Mouse (Mus musculus) hindbrain, embryonic 16.5 days (tissue): ENCODE measurements around the gene Lrrc47. TPM values are rescaled to one million over a fixed set of nuclear protein-coding genes. Genes with fewer than 3 reads are reported as not detected.

Experiments used
- ATAC-seq: fragments of 200-750 bp; cut with Nextera tagmentation; 2 replicates; pipeline ENCODE4 v1.8.0; 2017; ENCODE audit warnings: moderate TSS enrichment, moderate library complexity
- H3K27ac ChIP-seq: fragments of 300-500 bp; sonication (generic); 2 replicates; pipeline ENCODE4 v1.5.1; 2014; ENCODE audit warnings: low read depth, mild to moderate bottlenecking, control low read depth, low read length, moderate library complexity
- H3K27me3 ChIP-seq: fragments of 300-500 bp; sonication (generic); replicated peaks from 2 replicates; pipeline ENCODE4 v1.6.1; 2014; ENCODE audit warnings: low read length; ENCODE audit not compliant: control insufficient read depth, insufficient read depth
- H3K36me3 ChIP-seq: fragments of 300-500 bp; sonication (generic); 2 replicates; pipeline ENCODE4 v1.6.1; 2014; ENCODE audit warnings: mild to moderate bottlenecking, low read length, moderate library complexity, mixed read lengths; ENCODE audit not compliant: control insufficient read depth, insufficient read depth
- H3K4me1 ChIP-seq: fragments of 300-500 bp; sonication (generic); 2 replicates; pipeline ENCODE4 v1.6.1; 2014; ENCODE audit warnings: low read depth, low read length; ENCODE audit not compliant: control insufficient read depth, insufficient read depth
- H3K4me2 ChIP-seq: fragments of 300-500 bp; sonication (generic); 2 replicates; pipeline ENCODE4 v1.6.1; 2014; ENCODE audit warnings: mild to moderate bottlenecking, low read length, control low read depth, moderate library complexity
- H3K4me3 ChIP-seq: fragments of 300-500 bp; sonication (generic); 2 replicates; pipeline ENCODE4 v1.5.1; 2014; ENCODE audit warnings: mild to moderate bottlenecking, low read length, control low read depth, moderate library complexity
- H3K9ac ChIP-seq: fragments of 300-500 bp; sonication (generic); 2 replicates; pipeline ENCODE4 v1.6.1; 2014; ENCODE audit warnings: low read depth, mild to moderate bottlenecking, control low read depth, low read length, moderate library complexity
- H3K9me3 ChIP-seq: fragments of 300-500 bp; sonication (generic); 2 replicates; pipeline ENCODE4 v1.6.1; 2014; ENCODE audit warnings: mild to moderate bottlenecking, low read length, moderate library complexity; ENCODE audit not compliant: control insufficient read depth
- WGBS: fragments of 180-500 bp; shearing (Covaris S2); extraction: QIAGEN DNeasy Blood & Tissue Kit; methylation state at CpG from one replicate; pipeline ENCODE4 v1.1.7; 2014; 5-methylcytosine and 5-hydroxymethylcytosine counted together
- polyA plus RNA-seq: library from polyadenylated mRNA; unstranded; fragments of >200 nt; fragmentation: Nextera tagmentation; extraction: Ambion mirVana; gene quantifications from 2 replicates; pipeline ENCODE4 v1.2.1, GENCODE M21; 2015

Gene Lrrc47
- polyA plus RNA-seq, 1 experiment from 2014 or later: 12.8 TPM

- Histone ChIP-seq H3K27ac (no peak overlapping the region), H3K9me3 (no peaks in the 10 kb centered on the region), H3K4me2 (no peak overlapping the region), H3K4me1 (peaks cover 19% of the 10 kb centered on the region), H3K9ac (no peak overlapping the region), H3K27me3 (no peaks in the 10 kb centered on the region), H3K36me3 (peaks cover 46% of the 10 kb centered on the region), H3K4me3 (no peak overlapping the region)
- 80% methylated on average over 11 of the region's 11 CpGs for WGBS
- no peak for ATAC-seq
Observed at GRCm38 (mm10) chr4:153980470-153980869, 31.1 kb upstream of the Lrrc47 start.

GRCm38 (mm10) chr4:153992715-153993114 lies 18.8 kb upstream of the Lrrc47 start:
- Histone ChIP-seq H3K4me3 (no peak overlapping the region), H3K27me3 (no peaks in the 10 kb centered on the region), H3K4me1 (no peaks in the 10 kb centered on the region), H3K4me2 (no peak overlapping the region), H3K36me3 (peaks cover 49% of the 10 kb centered on the region), H3K9ac (no peak overlapping the region), H3K9me3 (no peaks in the 10 kb centered on the region), H3K27ac (no peak overlapping the region)
- WGBS: 91% methylated on average over 10 of the region's 10 CpGs
- ATAC-seq: no peak

DNA sequence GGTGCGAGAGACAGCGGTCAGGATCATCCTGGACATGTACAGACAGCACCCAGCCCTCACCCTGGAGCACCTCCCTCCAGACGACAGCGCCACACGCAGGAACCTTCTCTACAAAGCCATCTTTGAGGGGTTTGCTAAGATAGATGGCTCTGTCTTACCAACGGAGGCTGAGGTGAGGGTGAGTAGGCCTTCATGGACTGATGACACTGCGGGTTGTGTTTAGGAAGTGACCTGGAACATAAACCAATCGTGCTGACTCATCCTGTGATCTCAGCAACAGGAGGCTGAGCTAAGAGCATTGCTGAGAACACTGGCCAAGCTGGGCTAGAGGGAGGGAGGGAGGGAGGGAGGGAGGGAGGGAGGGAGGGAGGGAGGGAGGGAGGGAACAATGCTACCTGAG lies 18.0 kb upstream of the Lrrc47 start:
- peaks cover 48% of the 10 kb centered on the region for H3K36me3 ChIP-seq
- ATAC-seq: no peak
- H3K27me3 ChIP-seq: no peaks in the 10 kb centered on the region
- no peak overlapping the region for H3K27ac ChIP-seq
- H3K9me3 ChIP-seq: no peaks in the 10 kb centered on the region
- no peak overlapping the region for H3K4me2 ChIP-seq
- H3K4me3 ChIP-seq: no peak overlapping the region
- no peaks in the 10 kb centered on the region for H3K4me1 ChIP-seq
- 91% methylated on average over 8 of the region's 8 CpGs for WGBS
- H3K9ac ChIP-seq: no peak overlapping the region

DNA sequence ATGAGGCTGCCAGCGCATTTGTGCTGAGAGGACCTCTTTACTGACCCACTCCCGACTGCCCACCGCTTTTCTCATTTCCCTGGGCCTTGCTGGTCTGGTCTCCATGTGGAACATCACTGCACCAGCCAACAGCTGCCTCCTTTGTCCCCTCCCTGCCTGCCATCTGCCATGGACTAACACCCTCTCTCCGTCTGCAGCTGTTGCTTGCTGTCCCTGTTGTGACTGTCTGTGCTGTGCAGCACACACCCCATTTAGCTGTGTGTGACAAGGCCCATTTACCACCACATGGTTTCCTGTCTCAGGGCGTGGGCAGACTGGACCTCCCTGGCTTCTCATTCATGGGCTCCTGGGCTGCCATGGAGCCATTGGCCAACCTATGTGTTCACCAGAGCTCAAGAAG lies 6.0 kb upstream of the Lrrc47 start:
- WGBS: 81% methylated on average over 5 of the region's 5 CpGs
- Histone ChIP-seq H3K4me1 (no peaks in the 10 kb centered on the region), H3K36me3 (peaks cover 25% of the 10 kb centered on the region), H3K9me3 (no peaks in the 10 kb centered on the region), H3K4me2 (no peak overlapping the region), H3K4me3 (no peak overlapping the region), H3K27me3 (no peaks in the 10 kb centered on the region), H3K9ac (no peak overlapping the region), H3K27ac (no peak overlapping the region)
- 0 out of 2 replicates have a peak, but pooled peaks have one; percentile 24 for ATAC-seq

GRCm38 (mm10) chr4:154006264-154006663 lies 5.3 kb upstream of the Lrrc47 start:
- ATAC-seq: no peak
- no peak overlapping the region for H3K4me3 ChIP-seq
- 96% methylated on average over 6 of the region's 6 CpGs for WGBS

GRCm38 (mm10) chr4:154007759-154008158 lies 3.8 kb upstream of the Lrrc47 start:
- no peak for ATAC-seq
- H3K4me1 ChIP-seq: peaks cover 7% of the 10 kb centered on the region
- H3K4me2 ChIP-seq: no peak overlapping the region
- no peak overlapping the region for H3K27ac ChIP-seq
- H3K9me3 ChIP-seq: no peaks in the 10 kb centered on the region
- H3K36me3 ChIP-seq: peaks cover 25% of the 10 kb centered on the region
- no peak overlapping the region for H3K9ac ChIP-seq
- no peak overlapping the region for H3K4me3 ChIP-seq
- H3K27me3 ChIP-seq: no peaks in the 10 kb centered on the region
- WGBS: 83% methylated on average over 4 of the region's 4 CpGs

More at GRCm38 (mm10) chr4:154006264-154006663, 5.3 kb upstream of the Lrrc47 start:
- Histone ChIP-seq H3K4me2 (no peak overlapping the region), H3K9ac (no peak overlapping the region), H3K9me3 (no peaks in the 10 kb centered on the region), H3K27ac (no peak overlapping the region), H3K4me1 (peaks cover 4% of the 10 kb centered on the region; the same call in 1 of the 2 replicates), H3K27me3 (no peaks in the 10 kb centered on the region), H3K36me3 (peaks cover 25% of the 10 kb centered on the region)

DNA sequence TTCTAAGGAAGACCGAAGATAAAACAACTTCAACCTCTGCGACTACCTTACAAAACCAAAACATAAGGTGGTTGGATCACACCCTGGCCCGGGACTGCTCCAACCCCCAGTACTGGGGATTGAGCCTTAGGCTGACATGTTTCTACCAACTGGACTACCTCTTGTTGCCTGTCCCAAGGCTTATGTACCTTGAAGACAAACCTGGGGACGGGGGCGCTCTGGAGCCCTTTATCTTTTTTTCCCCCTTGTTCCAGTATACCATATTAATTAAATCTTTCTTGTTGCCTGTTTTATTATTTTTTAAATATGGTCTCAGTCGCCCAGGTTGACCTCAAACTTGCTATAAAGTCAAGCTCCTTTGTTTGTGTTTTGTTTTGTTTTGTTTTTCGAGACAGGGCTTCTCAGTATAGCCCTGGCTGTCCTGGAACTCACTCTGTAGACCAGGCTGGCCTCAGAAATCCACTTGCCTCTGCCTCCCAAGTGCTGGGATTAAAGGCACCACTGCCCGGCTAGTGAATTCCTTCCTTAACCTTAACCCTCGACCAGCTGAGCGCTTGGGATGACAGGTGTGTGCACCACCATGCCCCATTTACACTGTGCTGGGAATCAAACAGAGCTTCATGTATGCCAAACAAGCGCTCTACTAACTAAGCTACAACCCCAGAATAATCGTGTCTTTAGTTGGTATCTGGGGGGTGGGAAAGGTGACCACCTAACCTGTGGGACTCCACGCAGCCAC lies 455 bp upstream of the Lrrc47 start:
- Histone ChIP-seq H3K27ac (peak overlapping the region; percentile 65; the same call in 1 of the 2 replicates), H3K4me1 (peaks cover 20% of the 10 kb centered on the region), H3K9ac (peak overlapping the region; percentile 93), H3K4me3 (peak overlapping the region; percentile 98), H3K4me2 (peak overlapping the region; percentile 96), H3K9me3 (no peaks in the 10 kb centered on the region), H3K36me3 (peaks cover 16% of the 10 kb centered on the region), H3K27me3 (no peaks in the 10 kb centered on the region)
- whole genome bisulfite sequencing: 28% methylated on average over 13 of the region's 13 CpGs
- ATAC-seq: peak; percentile 67; the same call in 1 of the 2 replicates

- 3% methylated on average over 36 of the region's 55 CpGs for WGBS
- H3K27ac ChIP-seq: peak overlapping the region; percentile 75
- H3K4me1 ChIP-seq: peaks cover 20% of the 10 kb centered on the region
- no peak for ATAC-seq
- no peaks in the 10 kb centered on the region for H3K27me3 ChIP-seq
- peaks cover 15% of the 10 kb centered on the region for H3K36me3 ChIP-seq
- no peaks in the 10 kb centered on the region for H3K9me3 ChIP-seq
- H3K4me2 ChIP-seq: peak overlapping the region; percentile 96
- peak overlapping the region; percentile 93 for H3K9ac ChIP-seq
- H3K4me3 ChIP-seq: peak overlapping the region; percentile 98
Observed at GRCm38 (mm10) chr4:154012132-154012882, 776 bp downstream of the Lrrc47 start.

- Histone ChIP-seq H3K4me1 (peaks cover 20% of the 10 kb centered on the region), H3K36me3 (peaks cover 40% of the 10 kb centered on the region), H3K4me3 (no peak overlapping the region), H3K9me3 (no peaks in the 10 kb centered on the region), H3K27me3 (no peaks in the 10 kb centered on the region), H3K9ac (no peak overlapping the region), H3K27ac (no peak overlapping the region), H3K4me2 (no peak overlapping the region)
- ATAC-seq: no peak
- whole genome bisulfite sequencing: 88% methylated on average over 11 of the region's 11 CpGs
Observed at GRCm38 (mm10) chr4:154015476-154015875, 3.9 kb downstream of the Lrrc47 start.
